Mouse (Mus musculus) G1E (cell line): ENCODE data around the gene B3glct. TPM values are rescaled to one million over a fixed set of nuclear protein-coding genes. Genes with fewer than 3 reads are reported as not detected.
A peak's percentile ranks its signal among the peaks of the same experiment; 100 is the strongest.

ENCODE experiments used
- ATAC-seq: 2 replicates; pipeline ENCODE4 v1.8.0; 2016; ENCODE audit warnings: mild to moderate bottlenecking; ENCODE audit not compliant: insufficient number of reproducible peaks, poor library complexity, low FRiP score, severe bottlenecking; ENCODE audit errors: extremely low read depth
- DNase-seq: peaks from one replicate; pipeline ENCODE4 v3.0.0; 2012; ENCODE audit warnings: low spot score
- H3K27me3 ChIP-seq: 2 replicates; pipeline ENCODE4 v1.6.1; 2012; ENCODE audit warnings: mild to moderate bottlenecking, low read length, inconsistent platforms; ENCODE audit not compliant: insufficient read depth
- H3K36me3 ChIP-seq: replicated peaks from 2 replicates; pipeline ENCODE3; 2012; ENCODE audit warnings: mild to moderate bottlenecking, inconsistent platforms
- H3K4me1 ChIP-seq: 2 replicates; pipeline ENCODE4 v1.6.1; 2012; ENCODE audit warnings: low read depth, low read length, inconsistent platforms, mixed read lengths; ENCODE audit not compliant: insufficient read depth
- H3K4me3 ChIP-seq: 2 replicates; pipeline ENCODE4 v1.5.1; 2012; ENCODE audit warnings: low read depth, mild to moderate bottlenecking, inconsistent platforms, low read length, moderate library complexity, mixed read lengths
- H3K9me3 ChIP-seq: replicated peaks from 2 replicates; pipeline ENCODE4 v1.6.1; 2012; ENCODE audit warnings: inconsistent platforms
- CTCF ChIP-seq: IDR thresholded peaks from 2 replicates; pipeline ENCODE4 v1.5.1; 2012; ENCODE audit warnings: low read depth, low read length, inconsistent platforms, mixed read lengths
- GATA1 ChIP-seq: IDR thresholded peaks from 2 replicates; pipeline ENCODE4 v1.6.1; 2012; ENCODE audit warnings: borderline replicate concordance, low read length, inconsistent platforms, mixed read lengths
- GATA2 ChIP-seq: IDR thresholded peaks from 2 replicates; pipeline ENCODE4 v1.6.1; 2012; ENCODE audit warnings: low read depth, low read length, inconsistent platforms, borderline replicate concordance
- POLR2AphosphoS5 ChIP-seq: IDR thresholded peaks from 2 replicates; pipeline ENCODE4 v1.6.1; 2012; ENCODE audit warnings: low read depth, low read length, inconsistent platforms; ENCODE audit not compliant: insufficient replicate concordance
- TAL1 ChIP-seq: conservative IDR thresholded peaks from 2 replicates; pipeline ENCODE4 v1.6.1; 2012; ENCODE audit warnings: low read depth, low read length, inconsistent platforms, mixed read lengths
- polyA plus RNA-seq: library from polyadenylated mRNA; stranded (reverse); fragments of >175 nt; gene quantifications from 2 replicates; pipeline ENCODE4 v1.2.3, GENCODE M21; 2012
- total RNA-seq, 2 experiments: library from RNA; stranded (forward) in 1 of 2; stranded (reverse) in 1 of 2; fragments of 200-1000 nt in 1 of 2; fragments of >200 nt in 1 of 2; fragmentation: Nextera tagmentation in 1 of 2; gene quantifications; 2 replicates each; pipeline ENCODE4 v1.2.3; 2014 to 2017

Gene B3glct
- total and polyA plus RNA-seq, 3 experiments = 4.6 to 18.1 (median 5.2) TPM

DNA sequence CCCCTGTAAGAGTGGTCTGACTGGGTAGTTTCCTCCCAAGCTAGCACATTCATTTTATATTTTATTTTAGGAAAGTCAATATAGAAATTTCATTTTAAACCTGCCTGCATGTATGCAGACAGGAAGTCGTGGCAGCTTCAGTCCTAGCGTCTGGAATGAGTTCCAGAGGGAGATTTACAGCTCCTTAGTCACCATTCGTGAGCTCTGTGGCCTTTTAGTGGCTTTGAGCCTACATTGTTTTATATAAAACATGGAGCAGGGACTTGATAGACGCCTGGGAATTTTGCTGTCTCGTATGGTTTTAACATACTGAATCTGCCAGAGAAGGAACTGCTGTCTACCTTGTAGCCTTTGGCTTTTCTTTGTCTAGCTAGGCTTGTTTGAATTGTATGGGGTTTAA, 2.9 kb downstream of the B3glct start:
- no peak overlapping the region for H3K4me3 ChIP-seq
- TF ChIP-seq CTCF = no peak
- TF ChIP-seq POLR2AphosphoS5 = no peak
- TF ChIP-seq GATA1 = no peak
- no peak for TF ChIP-seq TAL1
- no peak for TF ChIP-seq GATA2
- H3K9me3 ChIP-seq = no peaks in the 10 kb centered on the region
- H3K4me1 ChIP-seq = peaks cover 21% of the 10 kb centered on the region
- no peaks in the 10 kb centered on the region for H3K27me3 ChIP-seq
- ATAC-seq (no peak), DNase-seq (no peak)
- H3K36me3 ChIP-seq = peaks cover 6% of the 10 kb centered on the region

- no peak for TF ChIP-seq CTCF
- TF ChIP-seq POLR2AphosphoS5 = no peak
- no peak for TF ChIP-seq GATA1
- no peak for TF ChIP-seq TAL1
- ATAC-seq (no peak), DNase-seq (no peak)
- Histone ChIP-seq H3K9me3 (0 out of 2 replicates have a peak, but pooled peaks cover 2% of the 10 kb centered on the region), H3K4me1 (peaks cover 8% of the 10 kb centered on the region), H3K27me3 (no peaks in the 10 kb centered on the region), H3K36me3 (peaks cover 19% of the 10 kb centered on the region), H3K4me3 (no peak overlapping the region)
These were observed 11.8 kb downstream of the B3glct start for GRCm38 (mm10) chr5:149689860-149690259.

GRCm38 (mm10) chr5:149692548-149692947, 14.5 kb downstream of the B3glct start:
- ATAC-seq (no peak), DNase-seq (no peak)
- Histone ChIP-seq H3K4me3 (no peak overlapping the region), H3K36me3 (peaks cover 33% of the 10 kb centered on the region), H3K27me3 (no peaks in the 10 kb centered on the region), H3K4me1 (peaks cover 8% of the 10 kb centered on the region), H3K9me3 (0 out of 2 replicates have a peak, but pooled peaks cover 2% of the 10 kb centered on the region)
- TF ChIP-seq TAL1 (no peak), CTCF (no peak), GATA1 (no peak), GATA2 (no peak), POLR2AphosphoS5 (no peak)

DNA sequence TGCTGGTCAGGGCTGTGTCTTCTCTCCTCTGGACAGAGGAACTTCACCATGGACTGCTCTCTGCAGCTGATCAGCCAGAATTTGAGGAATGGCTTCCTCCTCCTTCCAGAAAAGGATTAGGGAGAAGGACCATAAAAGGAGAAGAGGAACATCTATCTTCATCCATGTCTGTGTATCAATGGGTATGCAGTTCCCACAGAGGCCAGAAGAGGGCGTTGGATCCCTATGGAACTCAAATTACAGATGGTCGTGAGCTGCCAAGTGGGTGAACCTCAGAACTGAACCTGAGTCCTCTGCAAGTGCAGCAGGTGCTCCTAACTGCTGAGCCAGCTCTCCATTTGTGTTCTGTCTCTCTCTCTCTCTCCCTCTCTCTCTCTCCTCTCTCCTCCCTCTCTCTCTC, 15.2 kb downstream of the B3glct start:
- Histone ChIP-seq H3K9me3 (0 out of 2 replicates have a peak, but pooled peaks cover 2% of the 10 kb centered on the region), H3K4me3 (no peak overlapping the region), H3K4me1 (peaks cover 8% of the 10 kb centered on the region), H3K27me3 (no peaks in the 10 kb centered on the region), H3K36me3 (peaks cover 39% of the 10 kb centered on the region)
- ATAC-seq (no peak), DNase-seq (no peak)
- TF ChIP-seq GATA1 (no peak), CTCF (no peak), GATA2 (no peak), POLR2AphosphoS5 (no peak), TAL1 (no peak)

GRCm38 (mm10) chr5:149693968-149694367, 15.9 kb downstream of the B3glct start:
- TF ChIP-seq TAL1 (no peak), GATA1 (no peak), GATA2 (no peak), CTCF (no peak), POLR2AphosphoS5 (no peak)
- DNase-seq = no peak
- no peaks in the 10 kb centered on the region for H3K27me3 ChIP-seq
- ATAC-seq = no peak
- H3K36me3 ChIP-seq = peaks cover 36% of the 10 kb centered on the region
- H3K4me3 ChIP-seq = no peak overlapping the region
- 0 out of 2 replicates have a peak, but pooled peaks cover 2% of the 10 kb centered on the region for H3K9me3 ChIP-seq
- H3K4me1 ChIP-seq = peaks cover 8% of the 10 kb centered on the region

GRCm38 (mm10) chr5:149695077-149695750, 17.2 kb downstream of the B3glct start:
- no peak for TF ChIP-seq GATA2
- no peak overlapping the region for H3K4me3 ChIP-seq

GRCm38 (mm10) chr5:149702770-149703169, 24.7 kb downstream of the B3glct start:
- Histone ChIP-seq H3K4me3 (no peak overlapping the region), H3K4me1 (no peaks in the 10 kb centered on the region), H3K9me3 (peaks cover 7% of the 10 kb centered on the region), H3K27me3 (no peaks in the 10 kb centered on the region), H3K36me3 (peaks cover 38% of the 10 kb centered on the region)
- TF ChIP-seq GATA1 (no peak), TAL1 (no peak), POLR2AphosphoS5 (no peak), GATA2 (no peak), CTCF (peak; percentile 55)
- no peak for DNase-seq
- no peak for ATAC-seq

More at GRCm38 (mm10) chr5:149695077-149695750, 17.2 kb downstream of the B3glct start:
- no peaks in the 10 kb centered on the region for H3K4me1 ChIP-seq
- peaks cover 37% of the 10 kb centered on the region for H3K36me3 ChIP-seq
- 0 out of 2 replicates have a peak, but pooled peaks cover 2% of the 10 kb centered on the region for H3K9me3 ChIP-seq
- H3K27me3 ChIP-seq = no peaks in the 10 kb centered on the region
- no peak for ATAC-seq
- DNase-seq = no peak
